Mouse (Mus musculus): ENCODE measurements around the gene Psmd8.
A peak's percentile ranks its signal among the peaks of the same experiment; 100 is the strongest.

Psmd8 gene

DNA sequence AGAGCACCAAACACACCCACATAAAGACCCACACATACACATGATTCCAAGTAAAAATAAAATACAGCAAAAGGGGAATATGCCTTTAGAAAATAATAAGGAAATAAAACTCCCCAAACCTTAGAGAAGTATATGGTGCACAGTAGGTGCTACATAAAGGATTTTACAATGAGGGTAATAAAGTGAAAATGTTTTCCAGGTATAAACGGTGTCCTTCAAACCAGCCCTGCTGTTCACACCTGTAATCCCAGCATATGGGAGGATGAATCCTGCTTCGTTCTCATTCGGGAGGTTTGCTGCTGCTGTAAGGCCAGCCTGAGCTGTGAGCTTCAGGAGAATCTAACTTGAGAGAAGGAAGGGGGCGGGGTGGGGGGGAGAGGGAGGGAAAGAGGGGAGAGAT lies 46.3 kb downstream of the Psmd8 start:
- no peak for DNase-seq

- DNase-seq = peak; percentile 44
These were observed 51.8 kb downstream of the Psmd8 start for GRCm38 (mm10) chr7:29128725-29129124.

GRCm38 (mm10) chr7:29126173-29126915 lies 54.2 kb downstream of the Psmd8 start:
- peak; percentile 73 for DNase-seq

DNA sequence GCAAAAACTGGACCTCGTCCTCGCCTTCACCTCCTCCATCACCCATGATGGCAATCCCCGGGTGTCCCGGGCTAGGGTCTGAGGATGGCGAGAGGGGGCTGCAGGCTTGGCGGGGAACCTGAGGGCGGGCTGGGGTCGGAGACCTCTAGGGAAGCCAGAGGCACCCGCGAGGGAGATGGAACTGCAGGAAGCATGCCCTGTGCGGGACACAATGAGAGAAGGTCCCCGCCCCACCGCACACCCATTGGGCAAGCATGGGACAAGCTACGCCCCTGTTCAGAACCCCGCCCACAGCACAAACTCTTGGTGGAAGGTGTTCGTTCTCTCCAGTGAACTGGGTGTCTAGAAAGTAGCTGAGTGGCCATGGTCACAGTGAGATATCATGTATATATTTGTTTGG lies 55.5 kb downstream of the Psmd8 start, which contains the start of gene Ryr1:
Gene Ryr1, minus strand, starts transcription at position 210 of the 400 bp plus-strand sequence.
- peak; percentile 72 for DNase-seq
